Mouse (Mus musculus): Measurements from ENCODE around the gene Coro1a. TPM values are rescaled to one million over a fixed set of nuclear protein-coding genes. Genes with fewer than 3 reads are reported as not detected.

Gene Coro1a
- polyA plus RNA-seq, 1 experiment from 2014 or later: 98.8 TPM

DNA sequence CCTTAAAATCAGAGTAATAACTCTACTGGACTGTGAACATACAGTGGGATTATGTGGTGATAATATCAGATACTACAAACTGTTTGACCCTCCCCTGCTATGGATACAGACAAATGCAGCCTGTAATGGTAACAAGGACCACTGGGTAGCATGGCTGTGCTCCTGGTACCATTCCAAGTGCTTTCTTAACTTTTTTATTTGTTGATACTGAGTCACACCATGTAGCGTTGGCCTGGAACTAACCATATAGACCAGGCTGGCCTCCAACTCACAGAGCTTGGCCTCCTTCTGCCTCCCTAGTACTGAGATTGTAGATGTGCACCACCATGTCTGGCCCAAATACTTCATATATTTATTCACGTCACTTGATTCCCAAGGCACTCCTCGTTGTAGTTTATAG lies 42.3 kb downstream of the Coro1a start:
- H3K36me3 ChIP-seq (ENCODE audit: control insufficient read depth, insufficient read depth, low read length): peaks cover 15% of the 10 kb centered on the region
- no peaks in the 10 kb centered on the region for H3K9me3 ChIP-seq (ENCODE audit: control insufficient read depth, low read length)
- no peaks in the 10 kb centered on the region for H3K4me1 ChIP-seq (ENCODE audit: control insufficient read depth, insufficient read depth, low read length)
- no peak overlapping the region for H3K4me2 ChIP-seq (ENCODE audit: low read depth, low read length)
- H3K27me3 ChIP-seq (ENCODE audit: control insufficient read depth, insufficient read depth, low read length): no peaks in the 10 kb centered on the region
- no peak for ATAC-seq (ENCODE audit: low read depth)
- no peak overlapping the region for H3K4me3 ChIP-seq (ENCODE audit: low read depth, low read length)
- H3K27ac ChIP-seq (ENCODE audit: low read depth, low read length): no peak overlapping the region
- whole genome bisulfite sequencing: 95% methylated on average over 3 of the region's 3 CpGs
- H3K9ac ChIP-seq (replicated peaks; ENCODE audit: low read depth, low read length): no peak overlapping the region

DNA sequence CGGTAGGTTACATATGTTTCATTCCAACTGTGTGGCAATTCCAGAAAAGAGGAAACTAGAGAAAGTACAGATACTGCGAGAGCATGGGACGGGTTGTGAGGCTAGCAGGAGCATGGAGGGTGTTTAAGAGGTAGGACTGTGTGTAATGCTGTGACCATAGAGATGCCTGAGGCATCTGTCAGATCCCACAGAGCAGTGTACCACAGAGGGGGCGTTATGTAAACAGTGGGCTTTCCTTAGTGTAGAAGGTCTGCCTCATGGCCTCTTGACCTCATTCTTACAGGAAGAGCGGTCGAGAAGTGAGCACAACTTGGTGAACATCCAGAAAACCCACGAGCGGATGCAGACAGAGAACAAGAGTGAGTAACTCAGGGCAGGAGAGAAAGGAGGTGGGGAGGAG lies 43.9 kb downstream of the Coro1a start:
- Histone ChIP-seq H3K4me1 (ENCODE audit: control insufficient read depth, insufficient read depth, low read length) (no peaks in the 10 kb centered on the region), H3K36me3 (ENCODE audit: control insufficient read depth, insufficient read depth, low read length) (peaks cover 15% of the 10 kb centered on the region), H3K27me3 (ENCODE audit: control insufficient read depth, insufficient read depth, low read length) (no peaks in the 10 kb centered on the region), H3K27ac (ENCODE audit: low read depth, low read length) (no peak overlapping the region), H3K4me3 (ENCODE audit: low read depth, low read length) (no peak overlapping the region), H3K4me2 (ENCODE audit: low read depth, low read length) (no peak overlapping the region), H3K9me3 (ENCODE audit: control insufficient read depth, low read length) (no peaks in the 10 kb centered on the region), H3K9ac (replicated peaks; ENCODE audit: low read depth, low read length) (no peak overlapping the region)
- no peak for ATAC-seq (ENCODE audit: low read depth)
- WGBS: 78% methylated on average over 8 of the region's 8 CpGs

- H3K27me3 ChIP-seq (ENCODE audit: control insufficient read depth, insufficient read depth, low read length): no peaks in the 10 kb centered on the region
- ATAC-seq (ENCODE audit: low read depth): no peak
- no peaks in the 10 kb centered on the region for H3K4me1 ChIP-seq (ENCODE audit: control insufficient read depth, insufficient read depth, low read length)
- no peak overlapping the region for H3K4me3 ChIP-seq (ENCODE audit: low read depth, low read length)
- peaks cover 8% of the 10 kb centered on the region for H3K36me3 ChIP-seq (ENCODE audit: control insufficient read depth, insufficient read depth, low read length)
- no peak overlapping the region for H3K9ac ChIP-seq (replicated peaks; ENCODE audit: low read depth, low read length)
- 80% methylated on average over 3 of the region's 3 CpGs for WGBS
- H3K27ac ChIP-seq (ENCODE audit: low read depth, low read length): no peak overlapping the region
- no peak overlapping the region for H3K4me2 ChIP-seq (ENCODE audit: low read depth, low read length)
- H3K9me3 ChIP-seq (ENCODE audit: control insufficient read depth, low read length): no peaks in the 10 kb centered on the region
Observed at GRCm38 (mm10) chr7:126659771-126660170, 47.8 kb downstream of the Coro1a start.

DNA sequence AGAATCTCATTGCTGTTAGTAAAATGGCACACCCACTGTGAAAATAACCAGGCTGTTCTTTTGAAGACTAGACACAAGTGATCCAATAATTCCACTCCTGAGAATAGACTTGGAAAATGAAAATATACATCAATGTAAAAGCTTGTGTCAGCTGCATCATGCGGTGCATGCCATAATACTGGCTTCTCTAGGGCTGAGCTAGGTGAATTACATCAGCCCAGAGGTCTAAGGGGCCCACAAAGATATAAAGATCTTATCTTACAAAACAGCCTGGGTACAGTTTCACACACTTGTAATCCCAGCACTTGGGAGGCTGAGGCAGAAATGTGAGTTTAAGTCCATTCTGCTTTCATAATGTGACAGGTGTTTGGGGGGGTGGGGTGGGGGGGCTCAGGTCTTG lies 50.1 kb downstream of the Coro1a start:
- no peak for ATAC-seq (ENCODE audit: low read depth)
- no peaks in the 10 kb centered on the region for H3K9me3 ChIP-seq (ENCODE audit: control insufficient read depth, low read length)
- H3K4me3 ChIP-seq (ENCODE audit: low read depth, low read length): no peak overlapping the region
- no peaks in the 10 kb centered on the region for H3K27me3 ChIP-seq (ENCODE audit: control insufficient read depth, insufficient read depth, low read length)
- H3K27ac ChIP-seq (ENCODE audit: low read depth, low read length): no peak overlapping the region
- H3K36me3 ChIP-seq (ENCODE audit: control insufficient read depth, insufficient read depth, low read length): peaks cover 1% of the 10 kb centered on the region
- no peak overlapping the region for H3K4me2 ChIP-seq (ENCODE audit: low read depth, low read length)
- H3K4me1 ChIP-seq (ENCODE audit: control insufficient read depth, insufficient read depth, low read length): no peaks in the 10 kb centered on the region
- 65% methylated on average over 1 of the region's 1 CpGs for WGBS
- H3K9ac ChIP-seq (replicated peaks; ENCODE audit: low read depth, low read length): no peak overlapping the region

- no peak for ATAC-seq (ENCODE audit: low read depth)
- H3K27ac ChIP-seq (ENCODE audit: low read depth, low read length): no peak overlapping the region
- H3K27me3 ChIP-seq (ENCODE audit: control insufficient read depth, insufficient read depth, low read length): no peaks in the 10 kb centered on the region
- no peak overlapping the region for H3K4me3 ChIP-seq (ENCODE audit: low read depth, low read length)
- WGBS: 98% methylated on average over 3 of the region's 3 CpGs
- H3K9ac ChIP-seq (replicated peaks; ENCODE audit: low read depth, low read length): no peak overlapping the region
- H3K9me3 ChIP-seq (ENCODE audit: control insufficient read depth, low read length): no peaks in the 10 kb centered on the region
- no peaks in the 10 kb centered on the region for H3K4me1 ChIP-seq (ENCODE audit: control insufficient read depth, insufficient read depth, low read length)
- H3K36me3 ChIP-seq (ENCODE audit: control insufficient read depth, insufficient read depth, low read length): no peaks in the 10 kb centered on the region
- H3K4me2 ChIP-seq (ENCODE audit: low read depth, low read length): no peak overlapping the region
Observed at GRCm38 (mm10) chr7:126655695-126656094, 51.9 kb downstream of the Coro1a start.

GRCm38 (mm10) chr7:126653991-126654390 lies 53.6 kb downstream of the Coro1a start:
- no peak for ATAC-seq (ENCODE audit: low read depth)
- H3K4me2 ChIP-seq (ENCODE audit: low read depth, low read length): no peak overlapping the region
- H3K27me3 ChIP-seq (ENCODE audit: control insufficient read depth, insufficient read depth, low read length): no peaks in the 10 kb centered on the region
- no peaks in the 10 kb centered on the region for H3K36me3 ChIP-seq (ENCODE audit: control insufficient read depth, insufficient read depth, low read length)
- no peak overlapping the region for H3K4me3 ChIP-seq (ENCODE audit: low read depth, low read length)
- no peak overlapping the region for H3K27ac ChIP-seq (ENCODE audit: low read depth, low read length)
- H3K9ac ChIP-seq (replicated peaks; ENCODE audit: low read depth, low read length): no peak overlapping the region
- 69% methylated on average over 2 of the region's 2 CpGs for WGBS
- H3K4me1 ChIP-seq (ENCODE audit: control insufficient read depth, insufficient read depth, low read length): no peaks in the 10 kb centered on the region
- H3K9me3 ChIP-seq (ENCODE audit: control insufficient read depth, low read length): no peaks in the 10 kb centered on the region

GRCm38 (mm10) chr7:126650852-126651251 lies 56.7 kb downstream of the Coro1a start:
- H3K9me3 ChIP-seq (ENCODE audit: control insufficient read depth, low read length): no peaks in the 10 kb centered on the region
- no peaks in the 10 kb centered on the region for H3K4me1 ChIP-seq (ENCODE audit: control insufficient read depth, insufficient read depth, low read length)
- no peaks in the 10 kb centered on the region for H3K36me3 ChIP-seq (ENCODE audit: control insufficient read depth, insufficient read depth, low read length)
- H3K27ac ChIP-seq (ENCODE audit: low read depth, low read length): no peak overlapping the region
- H3K27me3 ChIP-seq (ENCODE audit: control insufficient read depth, insufficient read depth, low read length): no peaks in the 10 kb centered on the region
- 68% methylated on average over 2 of the region's 2 CpGs for WGBS
- H3K4me2 ChIP-seq (ENCODE audit: low read depth, low read length): no peak overlapping the region
- no peak overlapping the region for H3K9ac ChIP-seq (replicated peaks; ENCODE audit: low read depth, low read length)
- H3K4me3 ChIP-seq (ENCODE audit: low read depth, low read length): no peak overlapping the region
- no peak for ATAC-seq (ENCODE audit: low read depth)

Other genes with a start within 250 kb of the Coro1a start
- gene Atp2a1, start 244.7 kb downstream of the Coro1a start, polyA plus RNA-seq (2014; fragmentation: Nextera tagmentation; extraction: Ambion mirVana): 0.79 and 1.1 TPM in 2 replicates
- gene Sh2b1, start 232.4 kb downstream of the Coro1a start, polyA plus RNA-seq (2014; fragmentation: Nextera tagmentation; extraction: Ambion mirVana): 59.5 and 61.1 TPM in 2 replicates
- gene Tufm, start 220.4 kb downstream of the Coro1a start, polyA plus RNA-seq (2014; fragmentation: Nextera tagmentation; extraction: Ambion mirVana): 133 and 137 TPM in 2 replicates
- 68.5 and 68.9 TPM in 2 replicates for gene Atxn2l, start 204.3 kb downstream of the Coro1a start, polyA plus RNA-seq (2014; fragmentation: Nextera tagmentation; extraction: Ambion mirVana)
- 156 and 171 TPM in 2 replicates for gene Eif3c, start 141.4 kb downstream of the Coro1a start, polyA plus RNA-seq (2014; fragmentation: Nextera tagmentation; extraction: Ambion mirVana)
- gene Apobr, start 122.8 kb downstream of the Coro1a start, polyA plus RNA-seq (2014; fragmentation: Nextera tagmentation; extraction: Ambion mirVana): 0.06 and 0.70 TPM in 2 replicates
- gene Cln3, start 122.0 kb downstream of the Coro1a start, polyA plus RNA-seq (2014; fragmentation: Nextera tagmentation; extraction: Ambion mirVana): 24.9 and 26.6 TPM in 2 replicates
- gene Il27, start 112.8 kb downstream of the Coro1a start, polyA plus RNA-seq (2014; fragmentation: Nextera tagmentation; extraction: Ambion mirVana): not detected in 2 replicates
- gene Nupr1, start 76.9 kb downstream of the Coro1a start, polyA plus RNA-seq (2014; fragmentation: Nextera tagmentation; extraction: Ambion mirVana): 2.2 and 10.8 TPM in 2 replicates
- 58.0 and 61.5 TPM in 2 replicates for gene Sgf29, start 58.5 kb downstream of the Coro1a start, polyA plus RNA-seq (2014; fragmentation: Nextera tagmentation; extraction: Ambion mirVana)
- 0.59 and 2.2 TPM in 2 replicates for gene Sult1a1, start 31.4 kb downstream of the Coro1a start, polyA plus RNA-seq (2014; fragmentation: Nextera tagmentation; extraction: Ambion mirVana)
- gene Bola2, start 12.4 kb downstream of the Coro1a start, polyA plus RNA-seq (2014; fragmentation: Nextera tagmentation; extraction: Ambion mirVana): 132 and 140 TPM in 2 replicates
- gene Slx1b, start 12.0 kb downstream of the Coro1a start, polyA plus RNA-seq (2014; fragmentation: Nextera tagmentation; extraction: Ambion mirVana): 11.2 and 13.1 TPM in 2 replicates
- gene Mapk3, start 51.8 kb upstream of the Coro1a start, polyA plus RNA-seq (2014; fragmentation: Nextera tagmentation; extraction: Ambion mirVana): 85.0 and 85.9 TPM in 2 replicates
- 1.8 and 2.4 TPM in 2 replicates for gene Gdpd3, start 58.5 kb upstream of the Coro1a start, polyA plus RNA-seq (2014; fragmentation: Nextera tagmentation; extraction: Ambion mirVana)
- gene Ypel3, start 69.2 kb upstream of the Coro1a start, polyA plus RNA-seq (2014; fragmentation: Nextera tagmentation; extraction: Ambion mirVana): 219 and 246 TPM in 2 replicates
- 0.27 and 0.55 TPM in 2 replicates for gene Tbx6, start 73.7 kb upstream of the Coro1a start, polyA plus RNA-seq (2014; fragmentation: Nextera tagmentation; extraction: Ambion mirVana)
- gene Ppp4c, start 84.7 kb upstream of the Coro1a start, polyA plus RNA-seq (2014; fragmentation: Nextera tagmentation; extraction: Ambion mirVana): 154 and 168 TPM in 2 replicates
- 50.9 and 64.4 TPM in 2 replicates for gene Fam57b, start 89.9 kb upstream of the Coro1a start, polyA plus RNA-seq (2014; fragmentation: Nextera tagmentation; extraction: Ambion mirVana)
- not detected in 2 replicates for gene 4930451I11Rik, start 123.9 kb upstream of the Coro1a start, polyA plus RNA-seq (2014; fragmentation: Nextera tagmentation; extraction: Ambion mirVana)
- gene Doc2a, start 139.6 kb upstream of the Coro1a start, polyA plus RNA-seq (2014; fragmentation: Nextera tagmentation; extraction: Ambion mirVana): 18.4 and 20.2 TPM in 2 replicates
- gene Hirip3, start 154.2 kb upstream of the Coro1a start, polyA plus RNA-seq (2014; fragmentation: Nextera tagmentation; extraction: Ambion mirVana): 11.0 and 15.2 TPM in 2 replicates
- gene Ino80e, start 154.6 kb upstream of the Coro1a start, polyA plus RNA-seq (2014; fragmentation: Nextera tagmentation; extraction: Ambion mirVana): 86.7 and 92.4 TPM in 2 replicates
- 28.9 and 36.5 TPM in 2 replicates for gene Taok2, start 176.9 kb upstream of the Coro1a start, polyA plus RNA-seq (2014; fragmentation: Nextera tagmentation; extraction: Ambion mirVana)
- 29.4 and 32.2 TPM in 2 replicates for gene Tmem219, start 215.1 kb upstream of the Coro1a start, polyA plus RNA-seq (2014; fragmentation: Nextera tagmentation; extraction: Ambion mirVana)
- 92.9 and 103 TPM in 2 replicates for gene Kctd13, start 221.1 kb upstream of the Coro1a start, polyA plus RNA-seq (2014; fragmentation: Nextera tagmentation; extraction: Ambion mirVana)
- 5.8 and 10.6 TPM in 2 replicates for gene Asphd1, start 241.8 kb upstream of the Coro1a start, polyA plus RNA-seq (2014; fragmentation: Nextera tagmentation; extraction: Ambion mirVana)
- gene Sez6l2, start 242.8 kb upstream of the Coro1a start, polyA plus RNA-seq (2014; fragmentation: Nextera tagmentation; extraction: Ambion mirVana): 70.9 and 85.0 TPM in 2 replicates

Data from neural tube, embryonic 14.5 days (tissue).